Mouse (Mus musculus) cortical plate, adult 2 months (tissue): ENCODE measurements around the gene Sarnp.

Experiments
- CTCF ChIP-seq: fragments of 200-500 bp; IDR thresholded peaks from 2 replicates; pipeline ENCODE4 v1.5.1; 2011; ENCODE audit warnings: mild to moderate bottlenecking, control low read depth, low read length; ENCODE audit not compliant: insufficient read depth; ENCODE audit errors: extremely low read depth
- POLR2A ChIP-seq: fragments of 200-500 bp; IDR thresholded peaks from 2 replicates; pipeline ENCODE4 v1.6.1; 2011; ENCODE audit warnings: mild to moderate bottlenecking, low read length, control low read depth; ENCODE audit not compliant: insufficient read depth; ENCODE audit errors: extremely low read depth

DNA sequence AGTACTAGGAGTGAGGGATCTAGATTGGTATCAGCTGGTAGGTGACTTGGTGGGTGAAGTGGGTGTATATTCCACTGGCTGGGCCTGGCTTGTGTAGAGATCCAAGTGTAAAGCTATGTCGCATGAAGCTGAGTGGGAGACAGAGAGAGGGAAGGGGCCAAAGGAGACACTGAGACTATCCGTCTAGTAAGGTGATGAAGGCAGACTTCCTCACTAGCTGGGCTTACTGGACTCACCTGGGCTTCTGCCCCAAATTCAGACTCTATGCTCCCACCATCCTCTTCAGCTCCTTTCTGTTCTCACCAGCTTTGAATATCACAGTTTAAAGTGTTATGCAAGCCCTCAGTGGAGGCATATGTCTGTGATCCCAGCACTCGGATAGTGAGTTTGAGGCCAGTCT, 99.5 kb downstream of the Sarnp start:
- TF ChIP-seq CTCF = no peak
- no peak for TF ChIP-seq POLR2A
